14 mouse cellular contexts compared by ENCODE assay signal in the genomic region with DNA sequence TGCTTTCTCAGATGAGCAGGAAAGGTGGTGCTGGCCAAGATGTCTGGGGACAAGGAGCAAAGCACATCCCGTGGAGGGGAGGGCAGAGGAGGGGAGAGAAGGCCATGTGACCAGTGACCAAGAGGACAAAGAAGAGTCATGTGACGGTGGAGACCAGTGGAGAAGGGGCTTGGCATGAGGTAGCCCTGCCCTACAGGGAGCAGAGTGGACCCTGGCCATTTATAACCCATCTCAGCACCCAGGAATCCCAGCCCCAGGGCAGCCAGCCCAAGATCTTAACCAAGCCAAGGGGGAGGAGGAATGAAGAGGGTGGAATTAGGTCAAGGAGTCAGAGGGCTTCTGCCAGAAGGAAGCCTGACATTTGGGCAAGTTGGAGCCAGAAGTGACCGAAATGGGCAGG. TPM values are rescaled to one million over a fixed set of nuclear protein-coding genes. Genes with fewer than 3 reads are reported as not detected.
A peak's percentile ranks its signal among the peaks of the same experiment; 100 is the strongest.
DNase-seq lines count a peak whose midpoint lies in the region; ATAC-seq and TF ChIP-seq lines count a peak whose summit lies in the region.
"Had no signal": no experiment of that assay in that cellular context is flagged by ENCODE, and none has a peak within 500 bp of the region (broad histone marks: within the 10 kb centered on the region; RNA-seq: fewer than 3 reads in every experiment).

No protein-coding gene starts in this region.

- H3K36me3 ChIP-seq in heart, postnatal 0 days (replicated peaks; ENCODE audit: control insufficient read depth, insufficient read depth, low read length), result no peaks in the 10 kb centered on the region
- no peaks in the 10 kb centered on the region; the same call in 1 of the 2 replicates for H3K36me3 ChIP-seq in intestine, postnatal 0 days (ENCODE audit: control insufficient read depth, insufficient read depth)
- H3K36me3 ChIP-seq in small intestine, adult 2 months (ENCODE audit: control insufficient read depth, insufficient read depth, low read length), result no peaks in the 10 kb centered on the region
- H3K36me3 ChIP-seq: embryonic facial prominence, embryonic 13.5 days; limb, embryonic 13.5 days; midbrain, embryonic 12.5 days; neural tube, embryonic 12.5 days had no signal

- H3K9me3 ChIP-seq in heart, postnatal 0 days (replicated peaks; ENCODE audit: control insufficient read depth, low read length), result no peaks in the 10 kb centered on the region
- no peaks in the 10 kb centered on the region for H3K9me3 ChIP-seq in intestine, postnatal 0 days (ENCODE audit: control insufficient read depth)
- H3K9me3 ChIP-seq: embryonic facial prominence, embryonic 13.5 days; limb, embryonic 13.5 days; midbrain, embryonic 12.5 days; neural tube, embryonic 12.5 days had no signal

- no peak for TF ChIP-seq EP300 in heart, postnatal 0 days (IDR thresholded peaks at IDR 0.05; ENCODE audit: low read depth)

- H3K27me3 ChIP-seq in heart, postnatal 0 days (ENCODE audit: control insufficient read depth, insufficient read depth, low read length), result no peaks in the 10 kb centered on the region
- H3K27me3 ChIP-seq in intestine, postnatal 0 days (replicated peaks; ENCODE audit: control insufficient read depth, insufficient read depth, low read length), result no peaks in the 10 kb centered on the region
- no peaks in the 10 kb centered on the region for H3K27me3 ChIP-seq in small intestine, adult 2 months (ENCODE audit: control insufficient read depth, insufficient read depth, low read length)
- H3K27me3 ChIP-seq: embryonic facial prominence, embryonic 13.5 days; limb, embryonic 13.5 days; neural tube, embryonic 12.5 days had no signal

- H3K4me1 ChIP-seq in heart, postnatal 0 days (ENCODE audit: control insufficient read depth, insufficient read depth), result no peaks in the 10 kb centered on the region
- H3K4me1 ChIP-seq in intestine, postnatal 0 days (replicated peaks; ENCODE audit: control insufficient read depth, insufficient read depth, low read length), result peaks cover 15% of the 10 kb centered on the region
- peaks cover 29% of the 10 kb centered on the region for H3K4me1 ChIP-seq in small intestine, adult 2 months (ENCODE audit: control insufficient read depth, insufficient read depth, insufficient read length, low read length)

- no peak for TF ChIP-seq CTCF in heart, postnatal 0 days (IDR thresholded peaks at IDR 0.05; ENCODE audit: low read depth)
- TF ChIP-seq CTCF in intestine, postnatal 0 days (IDR thresholded peaks at IDR 0.05; ENCODE audit: low read depth), result peak; percentile 2; the same call in 1 of the 2 replicates
- no peak for TF ChIP-seq CTCF in small intestine, adult 2 months (IDR thresholded peaks at IDR 0.05; ENCODE audit: extremely low read depth, insufficient read length, insufficient replicate concordance, low read depth, low read length)

- peak; percentile 37 for ATAC-seq in heart, postnatal 0 days (ENCODE audit: insufficient read depth, low read depth)
- ATAC-seq in intestine, postnatal 0 days, result peak; percentile 22
- ATAC-seq: liver, postnatal 0 days had no signal

- H3K27ac ChIP-seq in heart, postnatal 0 days (ENCODE audit: low read depth), result no peak overlapping the region
- peak overlapping the region; percentile 90 for H3K27ac ChIP-seq in intestine, postnatal 0 days (ENCODE audit: low read depth, low read length)
- peak overlapping the region; percentile 85 for H3K27ac ChIP-seq in small intestine, adult 2 months (ENCODE audit: insufficient read depth, low read depth, low read length)
- H3K27ac ChIP-seq: embryonic facial prominence, embryonic 13.5 days; limb, embryonic 13.5 days; midbrain, embryonic 12.5 days; neural tube, embryonic 12.5 days had no signal

- no peak for TF ChIP-seq POLR2A in small intestine, adult 2 months (IDR thresholded peaks at IDR 0.05; ENCODE audit: low read depth, low read length)

- no peak overlapping the region for H3K4me3 ChIP-seq in heart, postnatal 0 days (ENCODE audit: low read depth, low read length)
- H3K4me3 ChIP-seq in intestine, postnatal 0 days (ENCODE audit: low read depth, low read length), result no peak overlapping the region
- peak overlapping the region; percentile 24 for H3K4me3 ChIP-seq in small intestine, adult 2 months (ENCODE audit: low read depth, low read length)
- H3K4me3 ChIP-seq: embryonic facial prominence, embryonic 13.5 days; limb, embryonic 13.5 days; midbrain, embryonic 12.5 days; neural tube, embryonic 12.5 days had no signal

- DNase-seq in heart, postnatal 0 days (ENCODE audit: low spot score), result no peak
- DNase-seq in heart, adult 8-10 months (ENCODE audit: low spot score), result no peak
- peak; percentile 86 to 95 for DNase-seq in kidney, postnatal 25 days
- DNase-seq in B cell, adult 2 months, result no peak
- DNase-seq in thymus, postnatal 10 days (ENCODE audit: low spot score in 2 of 2), result no peak
- DNase-seq: cerebellum, postnatal 10 days; layer of hippocampus, postnatal 36 days; liver, postnatal 0 days had no signal

- H3K9ac ChIP-seq in heart, postnatal 0 days (replicated peaks; ENCODE audit: low read depth, low read length), result no peak overlapping the region
- no peak overlapping the region for H3K9ac ChIP-seq in intestine, postnatal 0 days (ENCODE audit: low read depth, low read length)
- H3K9ac ChIP-seq: embryonic facial prominence, embryonic 13.5 days; limb, embryonic 13.5 days; liver, postnatal 0 days; midbrain, embryonic 12.5 days; neural tube, embryonic 12.5 days had no signal

- WGBS in heart, postnatal 0 days, result 66% methylated on average over 3 of the region's 3 CpGs
- WGBS in intestine, postnatal 0 days, result 47% methylated on average over 3 of the region's 3 CpGs
- WGBS in small intestine, adult 2 months, result 36% methylated on average over 3 of the region's 3 CpGs

- no peak overlapping the region for H3K4me2 ChIP-seq in heart, postnatal 0 days (ENCODE audit: low read depth, low read length)
- peak overlapping the region; percentile 58 for H3K4me2 ChIP-seq in intestine, postnatal 0 days (replicated peaks; ENCODE audit: low read depth)
- H3K4me2 ChIP-seq: embryonic facial prominence, embryonic 13.5 days; limb, embryonic 13.5 days; midbrain, embryonic 12.5 days; neural tube, embryonic 12.5 days had no signal

RNA-seq across cellular contexts. Expression of gene Prr5, which starts 3.2 kb away (rescaled TPM):
- total RNA-seq in heart, postnatal 0 days (2014; rRNA removed; ENCODE audit: low replicate concordance), result 7.3 and 14.8 TPM in 2 replicates
- polyA plus RNA-seq in heart, postnatal 0 days (2015; fragmentation: Nextera tagmentation; extraction: Ambion mirVana), result 5.6 and 6.5 TPM in 2 replicates
- 1 to 10 TPM; 2.5 to 4.3 (median 3.1) TPM for total RNA-seq in heart, adult 8-10 months (2022)
- polyA plus RNA-seq in intestine, postnatal 0 days (2015; fragmentation: Nextera tagmentation; extraction: Ambion mirVana), result 68.5 and 83.0 TPM in 2 replicates
- polyA plus RNA-seq in small intestine, adult 2 months (2012; rRNA removed), result 43.2 and 82.9 TPM in 2 replicates

RNA-seq across cellular contexts. Expression of gene Arhgap8, which starts 47.2 kb away (rescaled TPM):
- total RNA-seq in heart, postnatal 0 days (2014; rRNA removed; ENCODE audit: low replicate concordance), result 3.7 TPM in 1 of 2 replicates, not detected in the other
- polyA plus RNA-seq in heart, postnatal 0 days (2015; fragmentation: Nextera tagmentation; extraction: Ambion mirVana), result 1.2 and 1.3 TPM in 2 replicates
- 1 to 10 TPM in 2 of 4 experiments, under 1 TPM in 2; 0.83 to 1.3 (median 1.0) TPM for total RNA-seq in heart, adult 8-10 months (2022)
- 10.6 and 11.2 TPM in 2 replicates for polyA plus RNA-seq in intestine, postnatal 0 days (2015; fragmentation: Nextera tagmentation; extraction: Ambion mirVana)
- 4.2 and 6.3 TPM in 2 replicates for polyA plus RNA-seq in small intestine, adult 2 months (2012; rRNA removed)

Comparison
In these comparisons a context has a peak if more than half of its experiments do, and no peak if none do; other contexts are left out.
1. DNase-seq: peak in kidney, postnatal 25 days (2 of 2); none in heart, postnatal 0 days (single experiment), heart, adult 8-10 months (single experiment), B cell, adult 2 months (0 of 2) and thymus, postnatal 10 days (0 of 2).